ENCODE assay signal across 15 mouse cellular contexts in the genomic region with DNA sequence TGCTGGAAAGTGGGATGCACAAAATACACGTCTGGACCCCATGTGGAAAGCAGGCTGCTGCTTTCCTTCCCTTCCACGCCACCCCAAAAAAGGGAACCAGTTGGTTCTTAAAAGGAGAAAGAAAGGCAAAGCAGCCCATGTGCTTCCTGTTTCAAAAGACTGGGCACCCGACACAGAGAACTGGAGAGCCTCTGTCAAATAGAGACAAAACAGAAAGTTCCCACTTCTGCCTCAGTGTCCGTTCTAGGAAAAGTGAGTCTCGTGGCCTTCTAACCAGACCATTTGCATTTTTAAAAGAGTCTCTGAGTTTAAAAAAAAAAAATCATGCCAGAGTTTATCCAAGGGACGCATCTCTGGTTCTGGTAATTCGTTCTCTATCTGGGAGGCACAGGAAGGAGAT. TPM values are rescaled to one million over a fixed set of nuclear protein-coding genes. Genes with fewer than 3 reads are reported as not detected.
DNase-seq lines count a peak whose midpoint lies in the region; ATAC-seq and TF ChIP-seq lines count a peak whose summit lies in the region.
"Had no signal": no experiment of that assay in that cellular context is flagged by ENCODE, and none has a peak within 500 bp of the region (broad histone marks: within the 10 kb centered on the region; RNA-seq: fewer than 3 reads in every experiment).

No protein-coding gene starts in this region.

- H3K27me3 ChIP-seq in forebrain, embryonic 12.5 days: no peaks in the 10 kb centered on the region; the same call in 1 of the 2 replicates

- TF ChIP-seq CTCF in bone marrow macrophage, adult 2 months (IDR thresholded peaks at IDR 0.05; ENCODE audit: low read depth, low read length): no peak

- no peaks in the 10 kb centered on the region for H3K9me3 ChIP-seq in forebrain, embryonic 12.5 days
- H3K9me3 ChIP-seq: embryonic facial prominence, embryonic 10.5 days had no signal

- H3K4me1 ChIP-seq in bone marrow macrophage, adult 2 months (ENCODE audit: control insufficient read depth, insufficient read depth, low read length): peaks cover 22% of the 10 kb centered on the region
- peaks cover 13% of the 10 kb centered on the region for H3K4me1 ChIP-seq in forebrain, embryonic 12.5 days

- H3K27ac ChIP-seq in bone marrow macrophage, adult 2 months (ENCODE audit: insufficient read depth, low read depth, low read length): peak overlapping the region; percentile 82
- no peak overlapping the region for H3K27ac ChIP-seq in forebrain, embryonic 12.5 days
- H3K27ac ChIP-seq: embryonic facial prominence, embryonic 10.5 days had no signal

- TF ChIP-seq POLR2A in bone marrow macrophage, adult 2 months (IDR thresholded peaks at IDR 0.05; ENCODE audit: borderline replicate concordance, low read depth, low read length): no peak

- 77% methylated on average over 7 of the region's 7 CpGs for WGBS in forebrain, embryonic 12.5 days

- H3K36me3 ChIP-seq in forebrain, embryonic 12.5 days (replicated peaks): no peaks in the 10 kb centered on the region
- H3K36me3 ChIP-seq: embryonic facial prominence, embryonic 10.5 days had no signal

- no peak overlapping the region for H3K4me2 ChIP-seq in forebrain, embryonic 12.5 days

- peak overlapping the region; percentile 27 for H3K4me3 ChIP-seq in bone marrow macrophage, adult 2 months (ENCODE audit: insufficient read depth, low read length)
- H3K4me3 ChIP-seq in forebrain, embryonic 12.5 days (replicated peaks): no peak overlapping the region
- H3K4me3 ChIP-seq: embryonic facial prominence, embryonic 10.5 days; myocyte had no signal

- DNase-seq in layer of hippocampus, adult 9-11 months: peak; percentile 74
- DNase-seq in layer of hippocampus, postnatal 14 days (ENCODE audit: low spot score in 2 of 2): no peak
- peak; percentile 46 for DNase-seq in A20 (ENCODE audit: low read depth, low spot score)
- DNase-seq in kidney, postnatal 25 days: no peak
- DNase-seq: adrenal gland, postnatal 36 days; cerebellum, adult 2 months; gastrocnemius, postnatal 25 days; heart, postnatal 4 days; kidney, adult 11 months; thymus, adult 2 months had no signal

- ATAC-seq in megakaryocyte progenitor cell, adult 5-6 weeks (replicated peaks; ENCODE audit: poor library complexity): peak; percentile 89
- ATAC-seq in forebrain, embryonic 12.5 days (ENCODE audit: low FRiP score): no peak

- H3K9ac ChIP-seq in forebrain, embryonic 12.5 days: no peak overlapping the region

RNA-seq across cellular contexts. Expression of gene Zbtb18, which starts 47.7 kb away (rescaled TPM):
- total RNA-seq in layer of hippocampus, postnatal 14 days (2021): 100 to 1,000 TPM; 592 to 608 TPM
- polyA plus RNA-seq in bone marrow macrophage, adult 2 months (2012; ENCODE audit: insufficient read depth, insufficient read length, missing spikeins): 22.4 and 32.3 TPM in 2 replicates
- total RNA-seq in megakaryocyte progenitor cell, adult 5-6 weeks (2015): 52.6 and 55.8 TPM in 2 replicates
- total RNA-seq in megakaryocyte progenitor cell, adult 5-6 weeks (2017): 56.3 and 59.1 TPM in 2 replicates
- polyA plus RNA-seq in forebrain, embryonic 12.5 days (2016; fragmentation: Nextera tagmentation; extraction: Ambion mirVana): 21.3 and 21.6 TPM in 2 replicates

Comparison
In these comparisons a context has a peak if more than half of its experiments do, and no peak if none do; other contexts are left out.
1. DNase-seq: peak in layer of hippocampus, adult 9-11 months (single experiment) and A20 (single experiment); none in layer of hippocampus, postnatal 14 days (0 of 2) and kidney, postnatal 25 days (0 of 2).
2. RNA of gene Zbtb18, which starts 47.7 kb away (total RNA-seq): 592 to 608 TPM in layer of hippocampus, postnatal 14 days; 52.6 to 59.1 TPM in megakaryocyte progenitor cell, adult 5-6 weeks; every median in the first group is over 4 times any median in the second.